Mouse (Mus musculus) lung, postnatal 0 days (tissue): Measurements from ENCODE around the gene Gk5.

Experiments used
- CTCF ChIP-seq: IDR thresholded peaks from 2 replicates; pipeline ENCODE4 v1.5.1; 2016; ENCODE audit warnings: antibody characterized with exemption, mild to moderate bottlenecking
- EP300 ChIP-seq: IDR thresholded peaks from 2 replicates; pipeline ENCODE4 v1.6.1; 2016; ENCODE audit warnings: antibody characterized with exemption, mild to moderate bottlenecking, control low read depth

DNA sequence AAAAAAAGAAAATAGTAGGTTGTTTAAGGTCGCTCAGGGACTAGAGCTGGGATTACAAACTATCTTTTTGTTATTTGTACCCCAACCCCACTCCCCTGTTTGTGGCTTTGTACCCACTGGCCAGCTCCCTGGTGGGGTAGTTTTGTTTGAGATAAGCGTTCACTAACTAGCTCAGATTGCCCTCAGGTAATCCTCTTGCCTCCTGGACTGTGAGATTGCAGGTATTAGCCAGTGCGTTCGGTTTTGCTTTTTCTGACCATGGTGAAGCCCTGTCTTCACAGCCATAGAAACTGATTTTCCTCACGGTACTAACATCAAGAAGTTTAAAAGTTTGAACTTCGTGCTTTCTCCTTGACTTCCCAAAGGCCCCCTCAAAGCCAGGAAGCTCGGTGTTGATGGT, 15.3 kb downstream of the Gk5 start:
- TF ChIP-seq CTCF, result no peak
- TF ChIP-seq EP300, result no peak
